Mouse (Mus musculus): Measurements from ENCODE around the gene Cplx1.

Gene Cplx1

DNA sequence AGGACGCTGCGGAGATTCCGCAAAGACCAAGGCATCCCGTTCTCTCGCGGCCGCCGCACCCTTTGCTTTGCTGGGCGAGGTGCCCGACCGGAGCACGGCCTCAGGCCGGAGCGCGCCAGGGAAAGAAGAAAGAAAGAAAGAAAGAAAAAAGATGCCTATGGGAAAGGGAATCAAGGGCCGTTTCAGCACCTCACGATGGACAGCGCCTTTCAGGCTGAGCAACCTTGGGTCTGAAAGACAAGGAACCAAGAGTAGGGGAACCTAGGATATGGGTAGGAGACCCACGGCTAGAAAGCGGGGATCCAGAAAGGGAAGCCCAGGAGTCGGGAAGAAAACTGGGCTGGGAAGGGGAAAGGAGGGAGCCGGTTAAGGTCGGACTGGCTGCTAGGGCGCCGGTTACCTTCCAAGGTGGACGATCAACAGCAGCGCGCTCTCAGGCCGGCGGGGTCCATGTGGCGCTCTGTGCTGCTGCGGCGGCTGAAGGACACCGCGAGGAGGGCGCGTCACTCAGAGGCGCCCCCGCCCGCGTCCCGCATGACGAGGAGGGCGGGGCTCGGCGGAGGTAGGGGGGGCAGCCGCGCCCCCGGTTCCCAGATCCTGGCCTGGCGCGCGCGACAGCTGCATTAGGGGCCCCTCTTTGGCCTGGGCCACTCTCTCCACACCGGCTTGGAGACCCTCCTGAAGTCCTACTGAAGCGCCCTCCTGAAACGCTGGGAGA lies at the start of gene Cplx1:
Cplx1 (minus strand) TSS at position 536 of the 718 bp plus-strand sequence.
- peak; percentile 31 for DNase-seq (ENCODE audit: low read depth, low spot score)

DNA sequence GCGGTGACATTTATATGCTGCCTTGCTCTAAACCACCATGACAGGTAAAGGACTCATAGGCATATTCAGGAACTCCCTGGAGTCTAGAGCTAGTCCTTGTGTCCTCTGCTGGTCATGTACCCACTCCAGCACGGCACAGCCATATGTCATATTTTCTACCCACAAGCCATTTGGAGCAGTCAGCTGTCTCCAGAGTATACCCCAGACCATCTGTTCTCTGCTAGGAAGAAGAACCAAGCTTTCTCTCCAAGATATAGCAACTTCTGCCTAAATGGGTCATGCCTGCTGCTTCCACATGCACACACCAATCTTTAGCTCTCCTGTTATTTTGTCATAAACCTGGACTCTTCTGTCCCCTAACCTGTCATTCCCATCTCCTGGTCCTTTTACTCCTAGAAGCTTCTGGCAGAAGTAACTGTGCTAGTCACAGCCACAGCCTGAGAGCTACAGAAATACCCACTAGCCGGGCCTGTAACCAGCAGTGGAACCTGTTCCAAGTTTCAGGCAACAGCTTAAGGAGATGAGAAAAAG lies 31.6 kb upstream of the Cplx1 start:
- DNase-seq (ENCODE audit: low read depth, low spot score) = no peak

DNA sequence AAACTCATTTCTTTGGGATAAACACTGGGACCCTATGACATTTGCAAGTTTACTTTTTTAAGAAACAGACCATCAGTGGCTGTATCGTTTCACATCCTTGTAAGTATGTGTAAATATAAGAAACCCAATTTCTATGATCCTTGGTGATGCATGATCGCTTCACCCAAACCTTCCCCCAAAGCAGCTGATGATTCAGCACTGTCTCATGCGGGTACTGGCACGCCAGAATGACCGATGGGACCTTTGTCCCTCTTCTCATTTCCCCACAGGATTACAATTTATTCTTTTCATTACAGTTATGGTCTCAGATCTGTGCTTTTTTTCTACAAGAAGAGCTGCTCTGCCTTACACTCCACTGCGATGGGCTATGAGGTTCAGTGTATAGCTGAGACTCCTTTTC lies 23.2 kb upstream of the Cplx1 start:
- no peak for DNase-seq (ENCODE audit: low read depth, low spot score)

DNA sequence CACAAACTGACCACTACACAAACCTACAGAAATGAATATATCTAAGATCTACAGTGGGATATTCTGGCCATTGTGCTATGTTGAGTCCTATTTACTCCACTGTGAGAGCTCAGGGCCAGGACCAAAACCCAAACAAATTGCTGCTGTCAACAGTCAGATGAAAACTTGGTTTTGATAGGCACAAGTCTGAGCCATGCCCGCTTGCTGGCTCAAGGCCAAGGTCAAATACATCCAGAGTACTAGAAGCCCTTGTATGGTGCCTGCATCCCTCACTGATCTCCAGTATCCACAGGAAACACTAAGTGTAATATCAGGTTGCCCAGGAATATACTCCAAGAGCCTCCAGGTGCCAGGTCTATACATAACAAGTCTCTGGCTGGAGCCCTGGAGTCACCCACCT lies 21.2 kb upstream of the Cplx1 start:
- DNase-seq (ENCODE audit: low read depth, low spot score) = no peak

DNA sequence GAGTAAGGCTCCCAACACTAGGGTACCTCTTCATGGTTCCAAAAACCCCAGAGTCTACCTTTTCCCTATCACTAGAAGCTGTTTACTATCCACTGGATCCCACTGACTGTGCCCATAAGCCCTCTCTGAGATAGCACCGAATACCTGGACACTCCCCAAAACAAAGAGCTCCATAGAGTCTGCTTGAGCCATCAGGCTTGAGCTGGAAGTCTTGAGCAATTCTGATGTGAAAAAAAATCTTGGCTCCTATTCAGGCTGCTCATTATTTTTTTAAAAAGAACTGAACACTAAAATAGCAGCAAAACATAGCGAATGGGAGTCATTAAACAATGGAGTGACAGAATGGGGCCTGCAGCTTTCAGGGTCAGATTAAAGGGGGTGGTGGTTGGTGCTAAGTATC lies 17.3 kb upstream of the Cplx1 start:
- no peak for DNase-seq (ENCODE audit: low read depth, low spot score)

DNA sequence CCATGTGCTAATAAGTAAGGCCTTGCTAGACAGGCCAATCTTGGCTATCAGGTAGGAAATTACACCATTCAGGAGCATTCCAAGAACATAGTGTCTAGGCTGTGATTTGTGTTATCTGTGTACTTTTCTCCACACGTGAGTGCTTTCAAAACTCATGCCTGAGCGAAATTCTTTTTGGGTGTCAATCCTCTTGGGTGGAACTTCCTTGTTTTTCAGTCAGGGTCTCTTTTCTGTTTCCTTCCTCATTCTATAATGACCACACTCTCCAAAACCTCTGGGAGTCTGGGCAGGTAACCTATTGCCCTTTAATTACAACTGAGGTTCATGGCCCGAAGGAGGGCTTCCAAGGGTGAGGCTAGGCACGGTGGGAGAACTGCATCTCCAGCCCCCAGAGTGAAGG lies 16.7 kb upstream of the Cplx1 start:
- DNase-seq (ENCODE audit: low read depth, low spot score) = no peak

DNA sequence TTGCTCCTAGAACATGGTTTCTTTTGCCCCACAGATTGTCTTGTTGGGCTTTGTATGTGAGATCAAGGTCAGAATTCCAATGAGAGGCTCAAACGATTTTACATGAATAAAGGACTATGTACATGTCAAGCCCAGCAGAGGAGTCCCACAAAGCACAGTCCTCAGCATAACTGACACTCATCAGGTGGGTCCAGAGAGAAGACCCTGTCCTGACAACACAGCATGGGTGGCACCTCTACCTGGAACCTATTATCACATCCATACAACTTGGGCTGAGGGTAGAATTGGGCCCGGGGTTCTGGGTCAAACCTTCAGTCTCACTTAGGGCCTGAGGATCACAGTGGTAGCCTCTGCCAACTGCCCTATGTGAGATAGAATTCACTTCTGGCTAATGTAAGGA lies 15.6 kb upstream of the Cplx1 start:
- no peak for DNase-seq (ENCODE audit: low read depth, low spot score)

DNA sequence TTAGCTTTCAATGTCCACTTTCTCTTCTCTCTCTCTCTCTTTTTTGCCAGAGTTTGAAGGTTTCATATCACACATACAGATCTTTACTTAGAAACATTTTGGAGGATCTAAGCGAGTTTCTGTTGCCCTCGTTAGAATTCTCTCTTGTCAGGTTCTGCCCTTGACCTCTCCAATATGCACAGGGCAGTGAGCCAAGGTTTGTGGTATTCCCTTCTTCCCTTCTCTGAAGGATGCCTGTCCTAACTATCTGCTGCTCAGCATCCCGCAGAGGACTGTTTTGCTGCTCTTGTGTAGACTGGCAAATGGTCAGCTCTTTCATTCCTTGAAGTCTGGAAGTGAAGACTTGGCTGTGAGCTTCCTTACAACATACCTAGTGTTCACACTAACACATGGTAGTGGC lies 14.5 kb upstream of the Cplx1 start:
- no peak for DNase-seq (ENCODE audit: low read depth, low spot score)

DNA sequence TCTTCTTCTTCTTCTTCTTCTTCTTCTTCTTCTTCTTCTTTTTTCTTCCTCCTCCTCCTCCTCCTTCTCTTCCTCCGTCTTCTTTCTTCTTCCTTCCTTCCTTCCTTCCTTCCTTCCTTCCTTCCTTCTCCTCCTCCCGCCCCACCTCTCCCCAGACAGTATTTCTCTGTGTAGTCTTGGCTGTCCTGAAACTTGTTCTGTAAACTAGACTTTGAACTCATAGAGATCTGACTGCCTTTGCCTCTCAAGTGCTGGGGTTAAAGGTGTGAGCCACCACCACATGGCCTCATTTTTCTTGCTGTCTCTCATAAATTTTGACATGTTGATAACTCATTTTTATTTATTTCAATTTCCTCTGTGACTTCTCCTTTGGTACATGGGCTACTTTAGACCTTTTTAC lies 12.7 kb upstream of the Cplx1 start:
- DNase-seq (ENCODE audit: low read depth, low spot score) = no peak

DNA sequence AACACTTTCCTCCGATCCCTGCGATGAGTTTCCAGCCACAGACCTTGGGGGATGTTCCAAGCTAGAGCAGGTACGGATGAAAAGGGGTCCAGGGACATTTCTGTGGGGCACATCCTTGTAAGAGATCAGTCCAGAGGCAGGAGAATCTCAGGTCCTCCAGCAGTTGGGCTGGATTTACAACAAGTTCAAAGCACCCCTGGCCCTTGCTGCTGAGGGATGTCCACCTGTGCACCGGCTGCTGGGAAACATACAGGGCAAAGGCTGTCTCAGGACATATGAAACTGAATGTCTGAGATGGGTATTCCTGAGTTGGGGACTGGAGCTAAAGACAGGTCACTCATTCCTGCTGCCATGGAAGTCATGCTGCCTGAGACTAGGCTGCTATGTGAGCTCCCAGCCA lies 7.2 kb upstream of the Cplx1 start:
- DNase-seq (ENCODE audit: low read depth, low spot score) = no peak

DNA sequence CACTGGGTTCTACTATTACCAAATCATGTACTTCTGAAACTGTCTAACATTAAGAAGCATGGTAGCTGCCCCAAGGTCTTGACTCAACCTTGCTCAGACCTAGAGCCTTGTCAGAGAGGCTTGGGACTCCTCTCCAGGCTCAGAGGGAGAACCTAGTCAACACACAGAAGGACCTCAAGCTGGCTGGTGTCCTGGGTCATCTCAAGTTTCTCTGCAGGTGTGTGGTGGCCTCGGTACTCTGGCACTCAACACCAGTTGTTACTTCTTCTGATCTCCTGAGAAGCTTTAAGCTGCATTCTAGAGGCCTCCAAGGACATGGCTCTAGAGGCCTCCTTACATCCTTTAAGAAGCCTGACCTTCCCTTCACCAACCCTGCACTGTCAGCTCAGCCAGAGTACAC lies 4.2 kb upstream of the Cplx1 start:
- DNase-seq (ENCODE audit: low read depth, low spot score) = no peak

DNA sequence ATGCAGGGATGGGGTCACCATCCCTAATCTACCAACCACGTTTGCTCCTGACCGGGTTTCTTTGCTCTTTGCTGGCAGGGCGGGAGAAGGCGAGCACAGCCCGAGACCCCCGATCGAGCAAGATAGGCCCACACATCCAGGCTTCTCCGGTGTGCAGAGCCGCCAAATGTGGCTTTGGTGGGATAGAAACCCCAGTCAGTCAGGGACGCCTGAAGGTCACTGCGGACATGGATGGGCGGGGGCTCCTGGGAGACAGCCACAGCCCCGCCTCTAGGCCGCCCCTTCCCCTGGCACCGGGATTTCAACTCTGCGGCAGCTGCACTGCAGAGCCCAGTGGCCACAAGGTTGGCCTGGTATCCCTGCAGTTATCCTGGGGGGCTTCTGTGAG lies 377 bp upstream of the Cplx1 start:
- DNase-seq (ENCODE audit: low read depth, low spot score) = no peak

DNA sequence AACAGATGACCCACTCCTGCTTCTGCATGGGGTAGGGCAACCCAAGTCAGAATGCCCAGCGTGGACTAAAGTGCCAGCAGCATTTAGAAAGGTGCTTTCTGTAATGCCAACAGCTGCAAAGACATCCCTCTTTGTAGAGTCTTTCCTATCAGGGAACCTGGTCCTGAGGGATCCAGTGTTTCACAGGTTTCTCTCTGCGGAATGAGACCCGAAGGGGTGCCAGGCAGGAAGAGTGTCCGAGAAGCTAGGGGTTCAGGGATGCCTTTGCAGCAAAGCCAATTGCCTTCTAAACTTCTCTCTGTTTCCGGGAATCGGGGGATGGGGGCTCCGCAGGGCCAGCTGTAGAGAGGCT lies 711 bp downstream of the Cplx1 start:
- DNase-seq (ENCODE audit: low read depth, low spot score) = no peak

DNA sequence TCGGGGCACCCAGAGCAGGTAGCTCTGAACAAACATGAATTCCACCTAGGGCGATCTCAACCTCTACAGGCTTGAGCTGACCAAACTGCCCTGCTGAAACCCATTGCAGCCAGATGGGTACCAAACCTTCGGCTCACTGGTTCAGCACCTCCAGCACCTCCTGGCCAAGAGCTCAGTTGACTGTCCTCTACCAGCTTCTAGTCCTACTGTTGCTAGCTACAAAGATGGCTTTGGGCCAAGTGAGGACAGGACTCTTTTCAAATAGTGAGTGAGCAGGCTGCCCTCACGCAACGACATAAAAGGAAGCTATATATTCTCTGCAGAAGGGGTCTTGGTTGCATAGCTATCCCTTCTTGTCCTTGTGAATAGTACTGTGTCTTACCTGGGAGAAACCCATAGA lies 2.2 kb downstream of the Cplx1 start:
- no peak for DNase-seq (ENCODE audit: low read depth, low spot score)

DNA sequence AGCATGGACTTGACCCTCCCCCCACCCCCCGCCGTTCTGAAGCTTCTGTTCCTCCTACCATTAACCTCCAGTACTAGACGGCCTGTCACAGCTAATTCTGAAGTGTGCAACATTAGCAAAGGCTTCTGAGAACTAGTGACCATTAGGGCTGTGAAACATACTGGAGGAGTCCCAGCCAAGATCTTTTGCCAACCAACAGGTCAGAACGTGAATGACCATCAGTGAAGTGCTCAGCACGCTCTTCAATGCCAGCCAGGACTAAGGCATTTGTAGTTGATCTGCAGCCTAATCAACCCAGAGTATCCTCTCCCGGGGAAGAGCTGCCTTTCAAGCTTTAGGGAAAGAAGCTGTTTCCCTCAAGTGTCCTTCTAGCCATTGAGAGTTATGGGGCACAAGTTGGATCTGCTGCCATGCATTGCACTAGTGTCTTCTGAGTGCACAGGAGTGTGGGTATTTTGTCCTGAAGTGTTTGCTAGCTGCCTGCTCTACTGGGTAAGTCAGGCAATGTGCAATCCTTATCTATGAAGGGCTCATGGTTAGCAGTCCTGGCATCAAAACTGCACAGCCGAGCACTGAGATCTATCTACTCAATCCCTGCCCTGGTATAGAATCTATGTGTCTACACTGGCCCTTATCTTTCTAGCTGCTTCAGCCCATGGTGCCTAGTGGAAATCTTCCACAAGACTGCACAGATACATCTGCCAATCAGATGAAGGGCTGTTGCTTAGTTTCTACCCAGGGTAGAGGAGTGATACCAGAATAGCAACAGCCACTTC lies 6.1 kb downstream of the Cplx1 start:
- no peak for DNase-seq (ENCODE audit: low read depth, low spot score)

DNA sequence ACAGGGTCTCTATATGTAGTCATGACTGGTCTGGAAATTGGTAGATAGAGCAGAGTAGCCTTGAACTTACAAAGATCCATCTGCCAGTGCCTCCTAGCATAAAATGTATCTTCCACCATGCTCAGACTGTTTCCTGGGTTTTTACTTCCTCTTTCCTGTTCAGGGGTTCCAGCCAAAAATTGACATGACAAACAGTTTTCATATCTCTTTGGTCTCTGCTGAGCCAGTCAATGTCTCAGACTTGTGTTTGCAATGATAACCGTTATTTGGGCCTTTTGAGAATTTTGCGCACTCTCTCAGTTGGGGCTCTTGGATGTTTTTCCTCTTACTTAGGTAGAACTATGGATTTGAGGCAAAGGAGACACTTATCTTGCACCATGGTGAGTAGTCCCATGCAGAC lies 15.6 kb downstream of the Cplx1 start:
- DNase-seq (ENCODE audit: low read depth, low spot score) = no peak

DNA sequence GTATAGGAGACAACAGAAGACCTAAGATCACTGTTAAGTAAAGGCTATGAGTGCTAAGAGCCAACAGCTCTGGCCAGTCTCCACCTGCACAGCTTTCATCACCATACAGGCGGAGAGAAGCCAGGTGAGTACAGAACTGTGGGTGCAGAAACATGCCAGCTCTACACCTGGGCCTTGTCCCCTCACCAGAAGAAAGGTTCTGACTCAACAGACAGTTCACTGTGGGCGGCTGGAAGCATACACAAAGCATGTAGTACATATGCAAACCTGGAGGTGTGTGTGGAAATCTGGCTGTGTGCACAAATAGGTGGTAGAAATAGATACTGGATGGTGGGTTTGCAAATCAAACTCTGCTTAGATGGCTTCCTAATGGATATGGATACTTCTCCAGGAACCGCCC lies 27.2 kb downstream of the Cplx1 start:
- no peak for DNase-seq (ENCODE audit: low read depth, low spot score)

DNA sequence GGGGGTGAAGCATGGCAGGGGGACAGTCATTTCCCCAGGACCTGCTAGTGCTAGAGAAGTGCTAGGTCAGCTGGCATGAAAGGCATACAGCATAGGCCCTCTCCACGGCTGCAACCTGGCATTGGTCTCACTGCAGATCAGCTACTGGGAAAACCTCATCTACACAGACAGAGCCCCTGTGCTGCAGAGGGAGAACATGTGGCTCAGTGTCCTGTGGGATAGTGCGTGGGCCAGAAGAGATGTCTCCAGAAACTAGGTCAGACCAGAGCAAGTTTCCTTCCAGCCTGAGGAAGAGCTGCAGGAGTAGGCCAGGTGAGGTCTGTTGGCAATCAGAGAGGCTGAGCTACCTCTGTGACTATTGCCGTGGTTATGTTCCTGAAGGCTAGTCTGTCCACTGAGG lies 27.9 kb downstream of the Cplx1 start:
- DNase-seq (ENCODE audit: low read depth, low spot score) = no peak

DNA sequence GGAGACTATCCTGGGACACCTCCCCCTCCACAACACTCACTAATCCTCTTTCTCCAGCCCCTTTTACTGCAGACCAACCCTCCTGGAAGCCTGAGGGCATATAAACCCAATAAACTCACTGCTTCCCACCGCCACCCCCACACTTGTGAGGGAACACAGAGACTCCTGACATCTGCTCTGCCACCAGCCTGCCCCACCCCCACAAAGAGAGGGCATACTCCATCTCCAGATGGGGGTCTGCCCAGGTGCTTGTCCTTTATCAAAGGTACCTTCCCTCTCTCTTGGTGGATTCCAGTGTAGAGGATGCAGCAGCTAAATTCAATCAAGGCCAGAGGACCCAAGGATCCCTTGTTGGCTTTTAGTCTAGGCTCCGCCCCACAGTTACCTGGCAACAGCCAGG lies 28.8 kb downstream of the Cplx1 start:
- no peak for DNase-seq (ENCODE audit: low read depth, low spot score)

DNA sequence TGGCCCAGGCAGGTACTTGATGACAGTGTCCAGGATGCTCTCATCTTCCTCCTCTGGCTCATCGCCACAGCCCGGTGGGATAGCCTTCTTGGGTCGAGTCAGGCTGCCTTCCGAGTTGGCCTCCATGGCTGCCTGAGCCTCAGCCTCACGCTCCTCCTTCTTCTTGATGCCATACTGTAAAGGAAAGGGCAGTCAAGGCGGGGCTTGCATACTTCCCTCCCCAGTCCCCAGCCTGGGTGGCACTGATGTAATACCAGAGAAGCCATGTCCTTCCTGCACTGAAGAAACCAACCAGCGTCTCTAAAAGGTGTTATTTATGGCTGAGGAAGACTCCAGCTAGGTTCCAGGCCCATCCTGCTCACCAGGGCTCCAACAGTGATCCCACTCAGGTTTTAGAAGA lies 29.7 kb downstream of the Cplx1 start:
- DNase-seq (ENCODE audit: low read depth, low spot score) = no peak

DNA sequence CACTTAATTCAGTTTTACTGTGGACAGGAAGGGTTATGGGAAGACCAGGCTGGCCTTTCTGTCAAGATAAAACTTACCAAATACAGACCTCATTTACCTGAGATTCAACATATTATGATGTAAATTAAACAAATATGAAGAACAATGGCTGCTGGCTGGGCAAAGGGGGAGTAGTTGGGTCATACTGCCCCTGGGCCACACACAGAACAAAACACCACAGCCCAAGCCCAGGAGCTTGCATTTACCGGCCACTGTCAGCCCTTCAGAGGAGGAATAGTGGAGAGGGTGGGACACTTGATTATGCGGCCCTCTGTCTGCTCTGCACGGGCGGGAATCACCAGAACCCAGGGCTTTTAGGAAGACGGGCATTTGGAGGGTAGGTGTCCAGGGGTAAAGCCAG lies 30.9 kb downstream of the Cplx1 start:
- no peak for DNase-seq (ENCODE audit: low read depth, low spot score)

DNA sequence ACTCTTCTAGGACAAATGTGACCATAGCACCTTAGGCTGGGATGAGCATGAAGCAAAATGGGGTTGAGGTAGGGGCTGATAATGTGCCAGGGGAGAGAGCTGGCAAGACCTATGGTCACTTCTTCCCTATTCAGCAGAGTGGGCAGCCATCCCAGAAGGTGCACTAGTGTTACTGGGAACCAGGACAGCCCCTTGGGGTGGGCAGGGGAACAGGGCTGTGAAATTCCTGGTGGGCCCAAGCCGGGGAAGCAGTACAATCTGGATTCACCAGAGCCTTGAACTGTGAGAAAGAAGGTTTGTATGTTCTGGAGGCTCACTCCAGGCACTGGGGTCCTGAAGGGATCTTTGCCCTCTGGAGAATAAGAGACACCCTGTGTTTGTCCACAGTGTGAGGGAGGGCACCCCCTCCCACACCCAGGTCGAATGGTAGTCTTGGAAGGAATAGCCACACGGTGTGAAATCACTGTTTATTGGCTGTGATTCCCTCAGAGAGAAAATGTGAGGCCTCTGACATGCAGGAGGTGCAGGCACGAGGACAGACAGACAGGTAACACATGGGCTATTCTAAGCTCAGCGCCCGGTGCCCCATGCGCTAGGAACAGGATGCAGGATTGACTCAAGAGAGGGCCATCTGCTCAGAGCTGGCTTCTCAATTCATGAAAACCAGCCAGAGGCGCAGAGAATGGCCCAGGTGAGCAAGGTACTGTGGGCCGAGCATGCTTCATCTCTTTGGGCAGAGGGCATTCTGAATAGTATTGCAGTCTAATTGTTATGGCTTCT lies 31.5 kb downstream of the Cplx1 start:
- DNase-seq (ENCODE audit: low read depth, low spot score) = no peak

DNA sequence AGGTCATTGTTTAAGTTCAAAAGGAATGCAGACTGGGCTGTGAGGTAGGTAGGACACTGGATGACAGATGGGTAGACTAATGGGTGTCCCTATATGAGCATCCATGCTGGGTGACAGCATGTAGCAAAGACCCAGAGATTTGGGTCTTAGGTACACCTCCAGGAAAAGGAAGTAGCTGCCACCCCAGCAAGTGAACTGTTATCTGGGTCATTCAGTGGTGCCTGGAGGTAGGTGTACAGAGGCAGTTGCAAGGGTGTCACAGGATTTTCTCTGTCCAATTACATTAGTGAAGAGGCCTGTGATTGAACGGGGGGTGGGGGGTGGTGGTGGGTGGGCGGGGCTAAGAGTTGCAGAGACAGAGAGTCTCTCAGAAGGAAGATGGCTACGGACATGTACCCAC lies 33.2 kb downstream of the Cplx1 start:
- no peak for DNase-seq (ENCODE audit: low read depth, low spot score)
